Mouse (Mus musculus): ENCODE results near the gene Tsen54.
A peak's percentile ranks its signal among the peaks of the same experiment; 100 is the strongest.

DNA sequence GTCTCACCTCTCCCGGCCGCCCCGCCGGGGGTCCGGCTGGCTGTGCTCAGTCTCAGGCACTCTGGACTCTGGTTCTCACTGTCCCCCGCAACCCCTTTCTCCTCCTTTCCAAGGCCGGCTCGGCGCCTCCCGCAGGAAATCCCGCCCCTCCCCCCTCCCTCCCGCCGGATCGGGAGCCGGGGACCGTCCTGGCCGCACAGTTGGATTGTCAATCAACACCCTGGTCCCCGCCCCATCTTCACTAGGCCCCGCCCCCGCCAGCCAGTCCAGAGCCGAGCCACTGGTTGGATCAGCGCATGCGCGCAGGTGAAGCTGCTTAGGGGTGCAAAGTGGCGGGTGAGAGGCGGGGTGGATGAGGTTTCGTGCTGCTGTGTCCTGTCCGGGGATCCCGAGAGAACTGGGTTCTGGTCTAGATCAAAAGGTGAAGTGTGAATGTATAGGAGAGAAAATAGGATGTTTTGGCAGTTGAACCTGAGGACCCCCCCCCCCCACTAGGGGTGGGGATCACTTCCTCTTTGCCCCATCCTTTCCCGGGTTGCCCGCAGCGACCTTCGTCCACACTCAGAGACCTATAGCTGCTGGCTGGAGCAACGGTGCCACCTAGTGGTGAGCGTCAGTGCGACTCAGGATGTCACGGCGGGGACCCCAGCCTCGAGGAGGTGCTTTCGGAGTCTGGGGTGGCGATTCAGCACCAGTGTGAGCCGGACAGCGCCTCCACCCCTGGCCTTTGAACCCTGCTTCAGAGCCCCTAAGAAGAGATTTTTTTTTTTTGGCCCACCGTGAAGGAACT, 822 bp upstream of the Tsen54 start, which contains the start of gene Caskin2:
- peak; percentile 98 for TF ChIP-seq CTCF (IDR thresholded peaks at IDR 0.05; ENCODE audit: borderline replicate concordance, insufficient read depth, low read length)
- peak; percentile 73 for TF ChIP-seq POLR2A (IDR thresholded peaks at IDR 0.05; ENCODE audit: low read depth, low read length)

All from embryonic fibroblast, embryonic 13.5 days (primary cell).